Mouse (Mus musculus) right cerebral cortex, postnatal 14 days (tissue): ENCODE measurements at regions not wholly inside any gene's neighbourhood (a gene's known extent, or its start where the extent isn't known, plus 50 kb on each side); places are given as distances from the start of the nearest gene placed in this dataset.
"Not testable (repeated sequence)": the region's sequence is repeated elsewhere in the genome, so short reads cannot be mapped to it uniquely, and the experiment has no call there.

Source experiments
- DNase-seq: peaks from one replicate; pipeline ENCODE4 v3.0.0; 2022

DNA sequence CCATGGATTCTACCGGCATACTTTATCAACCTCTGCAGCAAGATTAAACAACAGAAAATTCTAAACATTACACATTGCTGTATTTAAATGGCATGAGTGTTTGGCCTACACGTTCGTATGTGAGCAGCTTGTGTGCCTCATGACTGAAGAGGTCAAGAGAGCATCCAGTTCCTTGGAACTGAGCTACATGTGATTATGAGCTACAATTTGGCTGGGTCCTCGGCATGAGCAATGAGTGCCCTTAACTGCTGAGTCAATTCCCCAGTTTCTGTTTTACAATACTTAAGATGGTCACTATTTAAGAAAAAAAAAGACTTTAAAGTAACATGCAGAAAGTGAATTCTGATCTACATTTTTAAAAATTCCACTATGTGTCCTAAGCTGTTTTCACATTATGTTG is 338.4 kb upstream of the Gpc6 start:
- DNase-seq = no peak

DNA sequence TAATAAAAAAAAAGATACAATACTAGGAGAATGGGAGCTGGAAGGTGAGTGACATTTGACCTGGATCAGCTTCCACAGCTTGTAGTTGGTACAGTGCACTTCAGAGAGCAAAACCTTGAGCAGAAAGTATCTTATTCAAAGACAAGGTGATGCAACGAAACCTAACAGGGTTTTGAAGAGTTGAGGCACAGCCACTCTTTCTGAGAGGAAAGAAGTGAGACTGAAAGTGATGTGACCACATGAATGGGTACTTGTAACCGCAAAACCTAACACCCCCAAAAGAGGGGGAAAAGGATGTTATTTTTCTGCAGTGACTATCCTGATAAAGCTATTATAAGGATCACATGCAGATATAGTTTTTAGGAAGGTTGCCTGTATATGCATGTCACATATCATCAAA is 335.6 kb upstream of the Gpc6 start:
- no peak for DNase-seq

DNA sequence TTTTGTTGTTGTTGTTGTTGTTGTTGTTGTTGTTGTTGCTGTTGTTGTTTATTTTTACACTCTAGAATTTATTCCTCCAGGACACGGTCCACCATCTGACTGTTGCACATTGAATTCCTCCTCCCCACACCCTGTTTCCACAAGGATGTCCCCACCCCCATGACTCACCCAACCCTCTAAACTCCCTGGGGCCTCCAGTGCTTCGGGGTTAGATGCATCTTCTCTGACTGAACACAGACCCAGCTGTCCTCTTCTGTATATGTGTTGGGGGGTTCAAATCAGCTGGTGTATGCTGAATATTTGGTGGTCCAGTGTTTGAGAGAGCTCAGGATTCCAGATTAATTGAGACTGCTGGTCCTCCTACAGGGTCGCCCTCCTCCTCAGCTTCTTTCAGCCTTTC is 335.0 kb upstream of the Gpc6 start:
- no peak for DNase-seq

DNA sequence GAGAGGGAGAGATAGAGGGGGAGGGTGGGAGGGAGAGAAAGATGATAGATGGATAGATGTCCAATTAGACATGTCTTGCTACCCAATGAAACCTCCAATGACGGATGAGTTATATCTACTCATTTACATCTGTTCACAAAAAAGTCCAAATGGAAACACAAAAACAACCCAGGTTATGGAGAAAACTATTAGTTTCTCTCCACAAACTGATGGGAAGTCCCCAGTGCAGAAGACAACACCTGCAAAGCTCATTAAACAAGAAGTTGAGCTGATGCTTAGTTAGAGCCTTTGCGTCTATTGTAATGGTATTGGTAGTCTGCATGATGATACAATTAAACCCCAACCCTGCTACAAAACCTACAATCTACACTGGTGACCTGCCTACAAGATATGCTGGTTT is 317.0 kb upstream of the Gpc6 start:
- no peak for DNase-seq

DNA sequence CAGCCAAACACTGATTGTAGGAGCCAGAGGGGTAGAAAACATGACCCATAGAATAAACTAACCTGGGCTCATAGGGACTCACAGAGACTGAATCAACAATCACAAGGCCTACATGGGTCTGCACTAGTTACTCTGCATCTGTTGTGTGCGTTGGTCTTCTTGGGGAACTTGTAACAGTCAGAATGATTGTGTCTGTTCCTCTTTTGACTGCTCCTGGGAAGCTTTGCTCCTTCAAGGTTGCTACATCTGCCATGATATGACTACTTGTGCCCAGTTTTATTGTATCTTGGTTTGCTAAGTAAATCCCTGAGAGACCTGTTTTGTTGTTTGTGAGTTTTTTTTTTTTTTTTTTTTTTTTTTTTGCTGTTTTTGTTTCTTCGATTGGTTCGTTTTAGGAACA is 313.9 kb upstream of the Gpc6 start:
- no peak for DNase-seq

DNA sequence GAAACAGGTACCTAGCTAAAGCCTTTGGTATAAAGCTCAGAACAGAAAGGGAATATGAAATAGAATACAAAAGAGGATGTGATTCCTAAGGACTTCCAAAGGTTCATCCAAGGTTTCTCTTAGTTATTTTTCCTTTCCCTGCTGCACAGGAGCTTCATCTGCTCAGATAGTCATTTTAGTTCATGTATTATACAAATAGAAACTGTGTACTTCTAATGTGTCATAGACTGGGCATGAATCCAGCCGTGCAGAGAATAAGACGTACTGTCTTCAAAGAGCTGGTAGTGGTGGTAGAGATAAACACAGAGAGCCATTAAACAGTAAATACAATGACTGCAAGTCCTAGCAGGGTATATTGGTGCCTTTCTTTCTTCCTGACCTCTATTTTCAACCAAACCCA is 292.9 kb upstream of the Gpc6 start:
- peak; percentile 42 for DNase-seq

DNA sequence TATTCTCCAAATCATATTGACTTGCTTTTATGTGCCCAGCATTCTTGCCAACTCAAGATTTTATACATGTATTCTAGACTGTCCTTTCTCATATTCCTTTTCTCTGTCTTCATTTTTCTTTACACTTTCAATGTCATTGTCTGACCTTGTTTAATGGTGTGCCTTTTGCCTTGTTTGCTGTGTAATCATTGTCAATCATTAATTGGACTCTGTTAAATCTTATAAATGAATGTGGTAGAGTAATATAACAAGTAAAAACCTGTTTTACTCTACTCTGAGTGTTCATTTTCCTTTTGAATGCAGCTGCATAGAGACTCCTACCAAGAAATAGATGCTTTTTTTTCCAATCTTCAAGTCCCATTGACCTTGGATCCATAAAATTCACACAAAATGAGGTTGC is 283.0 kb upstream of the Gpc6 start:
- DNase-seq = no peak

DNA sequence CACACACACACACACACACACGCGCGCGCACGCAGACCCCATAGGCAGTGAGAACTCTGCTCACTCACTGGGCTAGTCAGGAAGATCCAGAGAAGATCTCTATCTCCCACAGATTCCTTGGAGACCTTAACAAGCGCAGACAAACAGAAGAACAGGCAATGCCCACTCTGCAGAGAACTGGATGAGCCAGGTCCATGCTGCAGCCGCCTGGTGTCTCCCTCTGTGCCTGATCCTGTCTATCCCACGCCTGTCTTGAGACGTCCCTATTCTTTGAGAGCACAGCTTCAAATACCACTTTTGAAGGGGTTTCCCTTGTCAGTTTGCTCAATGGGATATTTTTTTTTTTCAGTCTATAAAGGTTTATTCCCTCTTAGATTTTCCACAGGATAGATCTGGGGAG is 273.2 kb upstream of the Gpc6 start:
- DNase-seq = no peak

DNA sequence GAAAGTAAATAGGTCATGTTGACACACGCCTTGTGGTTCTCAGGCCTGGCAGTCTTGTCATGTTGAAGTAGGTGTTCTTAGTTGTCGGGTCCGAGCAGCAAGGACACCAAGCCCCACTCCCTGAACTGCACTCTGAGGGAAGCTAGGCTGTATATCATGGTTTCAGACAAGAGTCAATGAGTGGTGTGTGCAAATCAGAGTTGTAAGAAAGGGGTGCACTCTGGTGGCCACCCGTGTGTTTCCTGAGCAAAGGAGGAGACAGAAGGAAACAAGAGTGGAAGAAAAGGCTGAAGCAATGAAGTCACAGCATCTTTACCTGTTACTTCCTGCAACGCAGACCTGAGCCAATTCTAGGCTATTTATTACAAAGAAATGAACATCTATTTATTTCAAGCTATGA is 241.2 kb upstream of the Gpc6 start:
- no peak for DNase-seq

DNA sequence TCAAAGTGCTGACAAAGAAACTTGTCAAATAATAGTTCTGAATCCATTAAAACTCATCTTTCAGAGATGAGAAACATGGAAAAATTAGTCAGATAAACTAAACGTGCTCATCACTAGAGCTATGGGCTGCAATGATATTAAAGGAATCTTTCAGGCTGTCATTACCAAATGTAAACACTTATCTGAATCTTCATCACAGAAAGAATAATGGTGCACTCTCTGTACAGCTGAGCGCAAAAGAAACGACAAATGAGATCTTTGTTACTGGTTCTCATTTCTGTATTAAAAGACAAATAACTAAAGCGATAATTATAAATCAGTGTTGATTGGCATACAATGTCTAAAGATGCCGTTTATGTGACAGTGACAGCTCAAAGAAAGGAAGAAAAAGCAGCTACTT is 227.4 kb upstream of the Gpc6 start:
- no peak for DNase-seq

DNA sequence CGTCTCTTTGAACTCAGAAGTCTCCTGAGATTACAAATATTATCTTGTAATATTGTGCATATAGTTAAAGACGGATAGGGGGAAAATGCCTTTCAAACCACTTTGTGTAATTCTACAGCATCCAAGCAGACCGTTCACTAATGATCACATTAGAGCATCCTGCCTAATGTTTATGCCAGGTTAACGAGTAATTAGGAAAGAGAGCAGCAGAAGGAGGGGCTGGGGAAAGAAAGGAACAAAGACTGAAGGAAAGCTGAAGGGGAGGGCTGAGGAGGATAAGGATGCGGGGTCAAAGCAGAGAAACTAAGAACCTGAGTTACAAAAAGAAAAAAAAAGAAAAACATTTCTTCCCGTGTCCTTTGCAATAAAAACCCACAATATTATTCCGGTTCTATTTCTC is 226.7 kb upstream of the Gpc6 start:
- DNase-seq = no peak

DNA sequence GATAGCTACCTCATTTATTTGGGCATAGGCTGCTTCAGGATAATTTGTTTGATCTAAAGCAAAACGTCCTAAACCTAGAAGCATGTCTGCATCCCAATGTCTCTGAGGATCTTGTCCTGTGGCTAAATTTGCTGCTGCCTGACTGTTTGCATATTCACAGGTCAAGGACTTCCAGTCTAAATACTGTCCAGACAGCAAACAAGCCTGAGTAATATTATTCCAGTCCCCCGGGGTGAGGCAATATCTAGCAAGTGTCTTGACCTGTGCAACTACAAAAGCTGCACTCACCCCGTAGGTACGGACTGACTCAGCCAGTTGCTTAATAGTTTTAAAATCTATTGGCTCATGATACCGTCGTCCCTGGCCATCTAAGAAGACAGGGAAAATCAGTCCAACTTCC is 190.5 kb upstream of the Gpc6 start:
- not testable (repeated sequence) for DNase-seq

DNA sequence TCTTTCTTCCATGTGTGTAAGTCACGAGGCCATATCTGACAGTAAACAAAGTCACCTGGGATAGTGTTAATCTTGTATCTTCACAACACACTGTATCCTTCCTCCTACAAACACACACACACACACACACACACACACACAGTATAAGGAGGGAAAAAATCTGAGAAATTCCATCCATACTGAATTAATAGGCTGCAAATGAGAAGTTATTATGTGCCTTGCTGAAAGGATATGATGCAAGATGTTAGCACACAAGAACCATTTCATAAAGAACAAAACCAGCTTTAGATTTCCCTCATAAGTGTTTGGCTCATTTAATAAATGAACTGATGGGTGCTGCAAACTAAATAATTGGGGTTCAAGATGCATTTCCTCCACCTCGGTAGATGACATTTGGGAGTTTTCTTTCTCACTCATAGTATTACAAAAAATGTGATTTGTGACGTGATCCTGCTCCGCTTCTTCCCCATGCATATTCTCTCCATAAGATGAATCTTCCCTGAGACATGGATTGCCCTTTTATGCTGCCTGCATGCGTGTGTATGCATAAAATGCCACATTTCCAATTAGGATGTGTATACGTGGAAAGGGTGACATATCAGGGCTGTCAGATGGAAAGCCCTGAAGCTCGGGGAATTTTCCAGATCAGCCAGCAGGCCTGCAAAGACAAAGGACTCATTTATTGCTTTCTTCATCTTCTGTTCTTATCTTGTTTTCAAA is 170.5 kb upstream of the Gpc6 start:
- no peak for DNase-seq

DNA sequence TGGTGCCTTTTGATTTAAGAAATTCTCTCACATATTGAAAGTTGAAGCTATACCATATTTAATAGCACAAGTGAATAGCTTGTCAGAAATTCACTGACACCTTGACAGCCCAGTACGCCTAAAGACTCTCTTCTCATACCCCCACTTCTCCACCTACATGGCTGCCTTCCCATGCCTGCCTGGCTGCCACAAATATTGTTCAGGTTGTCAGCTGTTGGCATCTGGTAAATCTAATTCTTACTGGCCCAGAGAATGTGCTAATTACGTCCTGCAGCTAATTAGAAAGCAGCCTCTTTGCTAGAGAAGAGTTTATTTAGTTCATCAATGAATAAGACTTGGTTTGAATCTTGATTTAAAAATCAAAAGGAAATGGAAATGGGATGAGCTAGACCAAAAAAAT is 163.7 kb upstream of the Gpc6 start:
- DNase-seq = no peak

DNA sequence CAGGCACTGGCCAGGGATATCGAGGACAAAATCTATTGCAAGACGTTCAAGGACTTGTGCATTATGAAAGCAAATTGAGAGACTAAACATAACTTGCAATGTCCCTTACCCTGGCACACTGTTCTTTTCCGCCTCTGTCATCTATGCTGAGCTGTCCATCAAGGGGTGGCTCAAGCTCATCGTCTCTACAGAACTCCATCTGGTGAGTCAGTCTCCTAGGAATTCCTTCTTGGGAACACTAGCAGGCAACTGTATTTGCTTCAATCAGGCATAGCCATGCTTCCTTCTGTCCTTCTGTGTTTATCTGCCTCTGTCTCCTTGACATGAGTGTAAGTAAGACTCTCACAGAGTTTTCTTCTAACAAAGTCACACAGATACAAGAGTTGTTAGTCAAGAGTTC is 154.0 kb upstream of the Gpc6 start:
- no peak for DNase-seq

DNA sequence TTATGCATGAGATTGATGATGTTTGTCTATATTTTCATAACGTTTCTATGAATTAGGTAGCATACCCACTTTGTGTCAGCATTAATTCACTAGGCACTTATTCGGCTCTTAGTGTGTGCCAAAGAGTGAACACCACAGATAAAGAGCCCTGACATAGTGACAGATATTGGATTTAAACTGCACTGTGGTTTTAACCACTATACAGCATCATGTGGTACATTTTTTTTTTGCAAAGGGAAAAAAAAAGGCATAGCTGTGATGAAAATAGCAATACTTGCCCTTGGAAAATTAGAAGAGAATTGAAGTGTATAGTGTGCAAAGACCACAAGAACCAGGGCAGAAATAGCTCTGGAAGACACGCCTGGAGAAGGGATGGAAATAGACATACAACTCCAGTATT is 153.4 kb upstream of the Gpc6 start:
- DNase-seq = no peak

DNA sequence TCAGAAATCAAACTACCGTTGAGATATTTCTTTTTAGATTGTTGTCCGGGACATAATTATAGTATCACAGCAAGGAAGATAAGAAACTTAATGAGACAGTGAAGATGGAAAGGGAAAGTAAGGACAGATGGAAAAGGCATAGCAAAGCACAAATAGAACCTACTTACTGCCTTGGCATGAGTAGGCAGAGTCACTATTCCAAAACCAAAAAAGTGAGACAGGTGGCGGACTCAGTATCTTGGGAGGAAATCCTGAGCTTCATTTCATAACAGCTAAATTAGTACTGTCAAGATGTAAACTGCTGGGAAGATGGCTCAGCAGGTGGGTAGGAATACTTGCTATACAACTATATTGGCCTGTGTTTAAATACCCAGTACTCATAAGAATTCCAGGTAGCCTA is 145.5 kb upstream of the Gpc6 start:
- no peak for DNase-seq

DNA sequence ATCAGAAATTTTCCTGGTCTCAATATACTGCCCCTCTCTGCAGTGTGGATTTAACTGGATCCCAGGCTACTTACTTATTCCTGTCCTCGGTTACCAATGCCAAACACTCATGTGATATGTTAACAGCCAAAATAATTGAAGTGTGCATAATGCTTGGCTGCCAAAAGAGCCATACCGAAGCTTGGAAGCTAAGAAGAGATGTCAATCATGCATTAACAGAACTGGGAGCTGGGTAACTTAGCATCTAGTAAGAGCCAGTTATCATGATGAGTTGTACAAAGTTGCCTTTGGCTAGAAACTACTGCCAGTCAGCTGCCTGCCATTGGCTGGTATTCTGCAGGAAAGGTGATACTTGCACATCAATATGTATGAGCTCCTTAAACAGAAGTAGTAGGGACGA is 141.3 kb upstream of the Gpc6 start:
- no peak for DNase-seq

DNA sequence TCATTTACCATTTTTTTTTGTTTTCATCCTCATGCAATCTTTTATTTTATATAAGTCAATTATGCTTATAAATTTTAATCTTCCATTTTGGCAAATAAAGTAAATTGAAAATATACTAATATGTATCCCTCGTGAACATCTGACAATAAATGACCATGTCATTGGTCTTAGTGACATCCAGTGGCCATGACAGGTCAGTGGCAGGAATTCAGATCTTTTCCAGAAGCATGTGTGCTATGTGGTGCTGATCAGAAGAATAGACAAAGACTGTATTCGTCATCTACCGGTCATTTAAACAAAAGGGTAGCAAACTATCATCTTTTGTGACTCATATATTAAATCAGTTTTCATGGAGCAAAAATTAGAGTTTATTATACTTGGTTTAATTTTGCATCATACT is 118.6 kb upstream of the Gpc6 start:
- DNase-seq = no peak

DNA sequence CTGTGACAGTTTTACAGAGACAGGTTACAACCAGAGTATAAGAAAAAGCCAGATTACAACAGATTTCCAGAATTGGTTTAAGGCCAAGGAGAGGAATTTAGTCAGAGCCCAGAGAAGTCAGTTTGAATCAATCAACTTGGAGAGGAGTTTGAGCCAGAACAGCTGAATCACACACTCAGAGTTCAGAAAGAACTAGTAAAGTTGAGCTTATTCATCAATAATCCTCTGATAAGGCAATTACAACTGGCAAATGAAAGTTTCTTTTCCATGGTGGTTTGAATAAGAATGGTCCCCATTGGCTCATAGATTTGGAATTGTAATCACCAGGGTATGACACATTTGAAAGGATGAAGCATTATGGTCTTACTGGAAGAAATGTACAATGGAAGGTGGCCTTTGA is 116.5 kb upstream of the Gpc6 start:
- no peak for DNase-seq

DNA sequence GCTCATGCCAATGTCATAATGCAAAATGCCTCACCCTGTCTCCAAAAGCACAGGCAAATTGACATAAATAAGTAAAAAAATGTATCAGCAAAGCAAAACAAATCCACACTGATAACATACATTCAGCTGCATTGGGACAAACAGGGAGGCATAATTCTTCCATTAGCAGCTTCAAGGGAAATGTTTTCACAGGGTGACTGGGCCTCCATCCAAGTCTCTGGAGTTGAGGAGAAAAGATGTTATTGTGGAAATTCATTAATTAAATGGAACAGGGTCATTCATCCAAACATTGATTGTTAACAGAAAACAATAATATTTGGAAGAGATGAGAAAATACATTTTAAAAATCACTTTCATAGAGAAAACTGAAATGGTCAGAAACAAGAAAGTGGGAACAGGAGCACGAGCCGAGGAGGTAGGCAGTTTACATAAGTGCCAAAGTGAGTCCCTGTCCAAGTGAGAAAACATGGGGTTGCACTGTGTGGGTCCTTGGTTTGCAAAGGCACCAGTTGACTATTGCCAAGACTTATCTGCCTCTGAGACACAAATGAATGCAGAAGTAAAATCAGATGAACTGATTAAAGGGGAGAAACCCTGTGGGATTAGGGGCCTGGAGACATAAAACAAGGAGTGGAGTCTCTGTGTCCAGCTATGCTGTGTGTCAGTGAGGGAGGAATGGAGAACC is 114.3 kb upstream of the Gpc6 start:
- DNase-seq = no peak

DNA sequence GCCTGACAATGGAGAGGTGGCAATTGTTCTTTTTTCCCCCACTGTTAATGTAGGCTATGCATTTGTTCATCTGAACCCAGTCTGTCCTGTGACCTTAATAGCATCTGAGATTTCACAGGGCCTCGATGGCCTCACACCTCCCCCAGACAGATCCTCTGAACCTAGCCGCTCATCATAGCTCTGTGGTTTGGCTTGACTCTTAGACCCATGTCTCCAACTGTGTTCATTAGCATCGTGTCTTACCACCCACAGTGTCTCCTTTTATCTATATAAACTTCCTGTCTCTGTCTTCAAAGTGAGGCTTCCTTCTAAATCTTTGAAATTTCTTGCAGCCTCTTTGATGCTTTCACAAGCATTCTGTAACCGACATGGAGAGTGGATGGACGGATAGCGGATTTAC is 87.9 kb upstream of the Gpc6 start:
- DNase-seq = no peak

DNA sequence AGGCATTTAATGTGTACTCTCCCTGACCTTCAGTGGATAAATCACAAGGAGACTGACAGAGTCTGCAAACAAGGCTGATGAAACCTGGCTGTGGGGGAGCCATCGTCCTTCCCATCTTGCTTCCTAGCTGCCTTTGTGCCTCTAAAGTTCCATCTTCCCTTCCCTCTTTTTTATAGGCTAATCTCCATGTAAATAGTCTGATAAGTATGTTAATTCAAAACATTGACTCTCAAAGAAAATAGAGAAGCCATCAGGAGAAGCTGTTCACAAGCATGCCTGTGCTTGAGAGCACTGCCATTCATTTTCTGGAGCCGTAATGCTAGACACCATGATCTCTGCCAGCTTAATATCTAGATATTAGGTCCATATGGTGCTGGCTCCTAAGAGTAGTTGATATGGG is 55.7 kb upstream of the Gpc6 start:
- no peak for DNase-seq

DNA sequence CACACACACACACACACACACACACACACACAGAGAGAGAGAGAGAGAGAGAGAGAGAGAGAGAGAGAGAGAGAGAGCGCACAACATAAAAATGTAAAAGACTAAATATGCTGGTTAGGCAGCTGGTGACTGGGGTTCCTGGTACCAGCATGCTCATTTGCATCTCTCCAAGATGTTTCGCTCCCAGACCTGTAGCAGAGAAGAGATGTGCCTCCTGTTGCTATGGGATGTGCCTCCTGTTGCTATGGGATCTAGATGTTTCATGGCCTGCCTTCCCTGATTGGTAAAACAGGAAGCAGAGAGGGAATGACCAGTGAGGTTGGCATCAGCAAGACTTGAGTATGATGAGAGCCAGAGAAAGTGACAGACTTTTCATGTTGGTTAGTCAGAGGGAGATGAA is 55.1 kb upstream of the Gpc6 start:
- DNase-seq = no peak
